Mouse (Mus musculus): Measurements from ENCODE around the gene Itgb8.

Itgb8 gene

GRCm38 (mm10) chr12:119209384-119210072 lies 29.1 kb downstream of the Itgb8 start:
- no peak for DNase-seq (ENCODE audit: low read depth, low spot score)

DNA sequence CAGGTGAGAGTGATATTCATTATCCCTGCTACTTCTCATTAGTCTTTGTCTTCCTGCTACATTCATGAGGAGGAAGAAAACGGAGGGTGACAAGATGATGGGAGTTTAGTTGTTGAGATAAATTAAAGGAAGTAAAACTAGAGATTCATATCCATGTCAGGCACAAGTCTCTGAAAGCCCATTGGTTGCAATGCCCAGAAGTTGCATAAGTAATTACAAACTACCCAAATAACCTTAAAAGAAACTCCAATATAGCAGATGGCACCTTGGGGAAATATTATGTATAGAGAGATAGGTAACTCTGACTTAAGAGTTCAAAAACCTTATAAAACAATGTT lies 31.2 kb downstream of the Itgb8 start:
- DNase-seq (ENCODE audit: low read depth, low spot score), result no peak

- DNase-seq (ENCODE audit: low read depth, low spot score), result no peak
Measured at GRCm38 (mm10) chr12:119206711-119207463, 31.7 kb downstream of the Itgb8 start.

GRCm38 (mm10) chr12:119204411-119204810 lies 34.2 kb downstream of the Itgb8 start:
- no peak for DNase-seq (ENCODE audit: low read depth, low spot score)

DNA sequence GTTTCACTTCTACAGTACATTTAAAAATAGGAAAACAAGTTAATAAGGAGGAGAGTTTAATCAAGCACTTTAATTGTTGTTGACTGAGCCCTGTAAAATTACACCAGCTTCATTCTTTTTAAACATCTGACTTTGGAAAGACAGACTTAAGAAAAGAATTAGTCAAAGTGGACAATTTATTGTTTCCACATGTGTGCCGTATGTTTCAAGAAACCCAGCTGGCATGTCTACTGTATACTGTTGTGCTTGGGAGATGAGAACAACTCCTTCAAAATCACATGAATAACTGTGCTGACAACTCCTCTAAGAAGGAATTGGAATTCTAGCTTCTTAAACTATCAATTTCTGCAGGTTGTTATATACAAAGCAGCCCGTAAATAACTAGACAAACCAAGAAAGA lies 35.8 kb downstream of the Itgb8 start:
- no peak for DNase-seq (ENCODE audit: low read depth, low spot score)

GRCm38 (mm10) chr12:119195145-119195544 lies 43.5 kb downstream of the Itgb8 start:
- DNase-seq (ENCODE audit: low read depth, low spot score), result no peak

GRCm38 (mm10) chr12:119189814-119190213 lies 48.8 kb downstream of the Itgb8 start:
- no peak for DNase-seq (ENCODE audit: low read depth, low spot score)

GRCm38 (mm10) chr12:119185441-119185840 lies 53.2 kb downstream of the Itgb8 start:
- no peak for DNase-seq (ENCODE audit: low read depth, low spot score)

GRCm38 (mm10) chr12:119182215-119182924 lies 56.2 kb downstream of the Itgb8 start:
- DNase-seq (ENCODE audit: low read depth, low spot score), result no peak

GRCm38 (mm10) chr12:119176017-119176416 lies 62.6 kb downstream of the Itgb8 start:
- no peak for DNase-seq (ENCODE audit: low read depth, low spot score)

DNA sequence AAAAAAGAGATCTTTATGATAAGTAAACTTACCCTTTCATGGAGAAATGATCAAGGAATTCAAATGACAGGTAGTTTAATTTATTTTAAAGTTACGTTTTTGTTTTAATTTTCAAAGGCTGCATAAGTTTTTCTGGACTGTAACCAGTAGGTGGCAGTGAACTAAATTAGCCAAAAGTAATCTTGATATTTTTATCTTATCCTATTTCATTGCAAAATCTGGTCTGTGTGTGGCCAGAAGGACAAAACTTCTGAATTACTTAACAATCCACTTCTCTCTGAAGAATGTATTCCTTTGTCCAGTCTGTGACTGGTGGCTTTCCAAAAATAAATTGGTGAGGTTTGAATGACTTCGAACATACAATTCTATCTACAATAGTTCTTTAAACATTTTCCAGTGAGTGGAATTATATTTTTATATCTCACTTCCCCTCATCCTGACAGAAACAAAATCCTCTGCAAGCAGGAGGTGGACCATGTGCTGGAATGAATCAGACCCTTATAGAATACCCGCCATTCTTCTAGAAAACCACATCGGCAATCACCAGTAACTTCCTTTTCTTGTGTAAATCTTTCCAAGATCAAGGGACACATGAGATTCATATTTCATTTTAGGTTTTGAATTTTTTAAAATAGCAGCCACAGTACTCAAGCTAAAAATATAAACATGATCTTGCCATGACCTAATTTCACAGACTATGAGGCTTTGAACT lies 68.6 kb downstream of the Itgb8 start:
- DNase-seq (ENCODE audit: low read depth, low spot score), result no peak

GRCm38 (mm10) chr12:119169143-119169542 lies 69.5 kb downstream of the Itgb8 start:
- DNase-seq (ENCODE audit: low read depth, low spot score), result no peak

GRCm38 (mm10) chr12:119165115-119165514 lies 73.5 kb downstream of the Itgb8 start:
- DNase-seq (ENCODE audit: low read depth, low spot score), result no peak

DNA sequence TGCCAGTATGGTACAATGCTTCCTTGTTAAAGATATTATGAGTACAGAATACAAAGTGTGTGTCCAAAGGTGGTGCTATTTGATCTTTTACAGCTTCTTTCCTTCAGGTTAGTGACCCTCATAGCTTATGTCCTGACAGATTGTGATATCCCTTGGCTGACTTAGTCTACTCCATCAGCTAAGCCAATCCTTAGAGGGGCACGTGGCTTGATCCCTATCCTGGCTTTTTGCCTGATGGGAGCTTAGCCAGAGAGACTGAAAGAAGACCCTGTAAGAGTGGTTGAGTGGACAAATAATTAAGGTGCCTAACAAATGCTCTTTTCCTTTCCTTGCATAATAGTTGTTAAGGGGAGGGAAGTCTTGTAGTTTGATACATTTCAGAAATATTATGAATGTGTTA lies 73.9 kb downstream of the Itgb8 start:
- no peak for DNase-seq (ENCODE audit: low read depth, low spot score)

- DNase-seq (ENCODE audit: low read depth, low spot score), result no peak
Measured at GRCm38 (mm10) chr12:119164176-119164575, 74.4 kb downstream of the Itgb8 start.

- DNase-seq (ENCODE audit: low read depth, low spot score), result no peak
Measured at GRCm38 (mm10) chr12:119160786-119161185, 77.8 kb downstream of the Itgb8 start.

DNA sequence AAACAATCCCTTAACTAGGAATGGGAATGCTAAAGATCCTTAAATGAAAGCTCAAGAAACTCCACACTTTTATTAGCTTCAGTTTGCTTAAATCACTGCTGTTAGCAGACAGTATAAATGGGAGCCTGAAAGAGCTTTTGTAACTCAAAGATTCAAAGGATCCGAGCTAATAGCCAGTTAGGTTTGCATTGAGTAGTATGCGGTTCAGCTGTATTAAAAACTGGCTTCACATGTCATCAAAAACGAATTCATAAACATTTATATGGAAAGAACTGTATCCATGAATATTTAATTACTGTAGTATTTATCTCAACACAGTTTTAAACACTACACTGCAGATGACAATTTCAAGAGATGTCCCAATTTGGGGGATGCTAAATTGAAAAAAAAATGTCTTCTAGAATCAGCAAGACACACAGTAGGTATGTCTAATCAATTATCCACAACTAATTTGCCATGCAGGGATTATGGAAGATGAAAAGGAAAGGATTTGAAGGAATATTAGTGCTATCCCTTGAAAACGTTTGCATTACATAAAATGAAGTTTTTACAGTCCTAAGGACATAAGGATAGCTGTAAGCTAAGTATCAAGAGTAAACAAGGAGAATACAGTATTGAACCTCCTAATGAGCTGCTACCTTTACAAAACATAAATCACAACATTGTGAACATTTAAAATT lies 79.2 kb downstream of the Itgb8 start:
- DNase-seq (ENCODE audit: low read depth, low spot score), result no peak

- DNase-seq (ENCODE audit: low read depth, low spot score), result no peak
Measured at GRCm38 (mm10) chr12:119157686-119158085, 80.9 kb downstream of the Itgb8 start.

- no peak for DNase-seq (ENCODE audit: low read depth, low spot score)
Measured at GRCm38 (mm10) chr12:119157068-119157467, 81.5 kb downstream of the Itgb8 start.

- DNase-seq (ENCODE audit: low read depth, low spot score), result no peak
Measured at GRCm38 (mm10) chr12:119155566-119155965, 83.0 kb downstream of the Itgb8 start.

GRCm38 (mm10) chr12:119150956-119151355 lies 87.6 kb downstream of the Itgb8 start:
- no peak for DNase-seq (ENCODE audit: low read depth, low spot score)

Measured in c-Kit-negative CD71-positive TER-119-positive erythroid progenitor cells, embryonic 14.5 days (primary cell).